Mouse (Mus musculus) embryonic facial prominence, embryonic 12.5 days (tissue): ENCODE measurements around the gene Slc9a4. TPM values are rescaled to one million over a fixed set of nuclear protein-coding genes. Genes with fewer than 3 reads are reported as not detected.

ENCODE experiments used
- ATAC-seq: fragments of 200-750 bp; cut with Nextera tagmentation; 2 replicates; pipeline ENCODE4 v1.8.0; 2017; ENCODE audit not compliant: insufficient number of reproducible peaks, insufficient read depth, low FRiP score, low TSS enrichment
- H3K27ac ChIP-seq: fragments of 300-500 bp; sonication (generic); 2 replicates; pipeline ENCODE4 v1.5.1; 2016; ENCODE audit warnings: mild to moderate bottlenecking
- H3K27me3 ChIP-seq: fragments of 300-500 bp; sonication (generic); 2 replicates; pipeline ENCODE4 v1.6.1; 2016; ENCODE audit warnings: mild to moderate bottlenecking, moderate library complexity
- H3K36me3 ChIP-seq: fragments of 300-500 bp; sonication (generic); 2 replicates; pipeline ENCODE4 v1.6.1; 2016; ENCODE audit warnings: mild to moderate bottlenecking
- H3K4me1 ChIP-seq: fragments of 300-500 bp; sonication (generic); 2 replicates; pipeline ENCODE4 v1.6.1; 2016
- H3K4me2 ChIP-seq: fragments of 300-500 bp; sonication (generic); replicated peaks from 2 replicates; pipeline ENCODE4 v1.6.1; 2016; ENCODE audit warnings: mild to moderate bottlenecking, moderate library complexity
- H3K4me3 ChIP-seq: fragments of 300-500 bp; sonication (generic); 2 replicates; pipeline ENCODE4 v1.5.1; 2016; ENCODE audit warnings: mild to moderate bottlenecking
- H3K9ac ChIP-seq: fragments of 300-500 bp; sonication (generic); 2 replicates; pipeline ENCODE4 v1.6.1; 2016; ENCODE audit warnings: mild to moderate bottlenecking, moderate library complexity
- H3K9me3 ChIP-seq: fragments of 300-500 bp; sonication (generic); 2 replicates; pipeline ENCODE4 v1.6.1; 2016; ENCODE audit warnings: mild to moderate bottlenecking, moderate library complexity
- WGBS: fragments of 180-500 bp; shearing (Covaris S2); methylation state at CpG from one replicate; pipeline ENCODE4 v1.1.7; 2016; 5-methylcytosine and 5-hydroxymethylcytosine counted together
- polyA plus RNA-seq: library from polyadenylated mRNA; unstranded; fragments of >200 nt; fragmentation: Nextera tagmentation; extraction: Ambion mirVana; gene quantifications from 2 replicates; pipeline ENCODE4 v1.2.1, GENCODE M21; 2016

Slc9a4 gene
- polyA plus RNA-seq, 1 experiment from 2014 or later = not detected

- WGBS = 70% methylated on average over 25 of the region's 25 CpGs
- H3K9me3 ChIP-seq = no peaks in the 10 kb centered on the region
- no peaks in the 10 kb centered on the region for H3K27me3 ChIP-seq
- ATAC-seq = 0 out of 2 replicates have a peak, but pooled peaks have one; percentile 47
- H3K9ac ChIP-seq = no peak overlapping the region
- no peak overlapping the region for H3K4me2 ChIP-seq
- no peaks in the 10 kb centered on the region for H3K36me3 ChIP-seq
- H3K27ac ChIP-seq = no peak overlapping the region
- H3K4me3 ChIP-seq = no peak overlapping the region
- no peaks in the 10 kb centered on the region for H3K4me1 ChIP-seq
Measured at GRCm38 (mm10) chr1:40600394-40601327, 20.8 kb downstream of the Slc9a4 start.

- Histone ChIP-seq H3K4me3 (no peak overlapping the region), H3K27ac (no peak overlapping the region), H3K9me3 (no peaks in the 10 kb centered on the region), H3K36me3 (no peaks in the 10 kb centered on the region), H3K27me3 (no peaks in the 10 kb centered on the region), H3K9ac (no peak overlapping the region), H3K4me2 (no peak overlapping the region), H3K4me1 (no peaks in the 10 kb centered on the region)
- 81% methylated on average over 3 of the region's 3 CpGs for WGBS
- no peak for ATAC-seq
Measured at GRCm38 (mm10) chr1:40601461-40601860, 21.6 kb downstream of the Slc9a4 start.

- Histone ChIP-seq H3K4me1 (no peaks in the 10 kb centered on the region), H3K4me2 (no peak overlapping the region), H3K27me3 (no peaks in the 10 kb centered on the region), H3K9me3 (no peaks in the 10 kb centered on the region), H3K4me3 (no peak overlapping the region), H3K36me3 (no peaks in the 10 kb centered on the region), H3K27ac (no peak overlapping the region), H3K9ac (no peak overlapping the region)
- WGBS = 77% methylated on average over 2 of the region's 2 CpGs
- ATAC-seq = no peak
Measured at GRCm38 (mm10) chr1:40613219-40613618, 33.3 kb downstream of the Slc9a4 start.

DNA sequence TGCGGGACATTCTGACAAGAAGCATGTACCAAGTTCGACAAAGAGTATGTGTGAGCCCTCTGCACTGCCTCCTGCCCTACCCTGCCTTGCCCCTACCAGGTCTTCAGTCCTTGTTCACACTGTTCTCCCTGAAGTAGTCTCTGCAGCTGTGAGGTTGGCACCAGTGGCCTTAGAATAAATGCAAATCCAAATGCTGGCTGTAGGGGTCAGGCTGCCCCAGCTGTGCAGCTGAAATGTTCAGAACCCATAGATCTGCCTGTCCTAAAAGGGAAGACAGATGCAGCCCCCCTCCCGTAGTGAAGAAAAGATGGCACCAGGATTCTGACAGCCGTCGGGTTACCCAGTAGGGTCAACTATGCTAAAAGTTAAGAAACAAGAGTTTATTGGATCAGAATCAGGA is 39.2 kb downstream of the Slc9a4 start:
- ATAC-seq = no peak
- Histone ChIP-seq H3K4me2 (no peak overlapping the region), H3K9me3 (no peaks in the 10 kb centered on the region), H3K4me1 (no peaks in the 10 kb centered on the region), H3K4me3 (no peak overlapping the region), H3K27me3 (no peaks in the 10 kb centered on the region), H3K27ac (no peak overlapping the region), H3K36me3 (no peaks in the 10 kb centered on the region), H3K9ac (no peak overlapping the region)
- WGBS = 76% methylated on average over 5 of the region's 5 CpGs

DNA sequence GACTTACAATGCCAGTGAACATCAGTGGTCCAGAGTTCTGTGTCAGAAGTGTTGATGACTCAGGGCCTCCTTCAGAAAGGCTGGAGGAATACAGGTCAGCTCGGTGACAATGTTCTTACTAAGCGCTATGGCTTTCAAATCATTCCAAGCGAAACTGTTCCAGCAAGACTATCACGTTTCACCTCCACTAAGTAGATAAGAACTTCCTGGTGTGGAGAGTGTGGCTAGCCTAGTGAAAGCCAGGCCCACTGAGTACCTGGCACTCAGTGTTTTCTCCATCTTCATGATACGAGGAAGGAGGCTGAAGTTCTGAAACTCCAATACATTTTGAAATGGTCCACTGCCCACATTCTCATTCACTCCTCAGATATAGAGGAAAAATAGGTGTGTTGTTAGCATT is 40.0 kb downstream of the Slc9a4 start:
- Histone ChIP-seq H3K9me3 (no peaks in the 10 kb centered on the region), H3K9ac (no peak overlapping the region), H3K27ac (no peak overlapping the region), H3K4me2 (no peak overlapping the region), H3K36me3 (no peaks in the 10 kb centered on the region), H3K4me1 (no peaks in the 10 kb centered on the region), H3K27me3 (no peaks in the 10 kb centered on the region), H3K4me3 (no peak overlapping the region)
- ATAC-seq = no peak
- 74% methylated on average over 5 of the region's 5 CpGs for WGBS

DNA sequence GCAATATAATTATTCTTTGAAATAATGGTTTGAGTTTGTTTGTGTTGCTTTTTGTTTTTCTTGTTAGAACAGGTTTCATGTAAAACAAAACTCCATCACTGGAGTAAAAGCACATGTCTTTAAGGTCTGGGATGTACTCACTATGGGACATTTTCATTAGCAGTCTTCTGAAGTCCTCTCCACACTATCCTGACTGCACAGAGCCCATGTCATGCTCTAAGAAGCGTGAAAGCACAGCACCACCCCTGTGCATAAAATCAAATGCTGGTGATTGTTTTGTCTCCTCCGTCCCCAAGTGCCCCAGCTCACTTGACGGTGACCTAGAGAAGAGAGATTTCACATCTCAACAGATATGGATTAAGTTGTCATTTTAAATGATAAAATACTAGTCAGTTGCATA is 45.1 kb downstream of the Slc9a4 start:
- H3K36me3 ChIP-seq = no peaks in the 10 kb centered on the region
- 50% methylated on average over 3 of the region's 3 CpGs for WGBS
- ATAC-seq = no peak
- H3K9ac ChIP-seq = no peak overlapping the region
- H3K4me1 ChIP-seq = no peaks in the 10 kb centered on the region
- H3K27me3 ChIP-seq = no peaks in the 10 kb centered on the region
- H3K4me2 ChIP-seq = no peak overlapping the region
- H3K27ac ChIP-seq = no peak overlapping the region
- H3K9me3 ChIP-seq = no peaks in the 10 kb centered on the region
- H3K4me3 ChIP-seq = no peak overlapping the region

DNA sequence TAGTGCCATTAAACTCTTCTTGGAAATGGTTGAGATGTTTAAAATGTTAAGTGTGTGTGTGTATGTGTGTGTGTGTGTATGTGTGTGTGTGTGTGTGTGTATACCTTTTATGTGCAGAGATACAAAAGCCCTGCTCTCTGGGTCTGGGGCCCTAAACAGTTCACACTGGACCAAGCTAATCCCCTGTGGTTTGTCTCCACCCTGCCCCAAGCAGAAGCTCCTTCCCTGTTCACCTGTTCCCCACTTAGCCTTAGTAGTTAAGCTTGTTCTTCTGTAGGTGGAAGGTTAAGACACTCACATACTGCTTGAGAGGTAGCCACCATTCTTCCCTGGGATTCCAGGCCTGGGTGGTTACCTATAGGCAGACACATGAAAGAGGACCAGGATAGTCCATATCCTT is 47.1 kb downstream of the Slc9a4 start:
- ATAC-seq = no peak
- H3K4me1 ChIP-seq = no peaks in the 10 kb centered on the region
- no peak overlapping the region for H3K4me2 ChIP-seq
- no peaks in the 10 kb centered on the region for H3K36me3 ChIP-seq
- no peak overlapping the region for H3K9ac ChIP-seq
- H3K4me3 ChIP-seq = no peak overlapping the region
- no peaks in the 10 kb centered on the region for H3K27me3 ChIP-seq
- no peak overlapping the region for H3K27ac ChIP-seq
- no peaks in the 10 kb centered on the region for H3K9me3 ChIP-seq

DNA sequence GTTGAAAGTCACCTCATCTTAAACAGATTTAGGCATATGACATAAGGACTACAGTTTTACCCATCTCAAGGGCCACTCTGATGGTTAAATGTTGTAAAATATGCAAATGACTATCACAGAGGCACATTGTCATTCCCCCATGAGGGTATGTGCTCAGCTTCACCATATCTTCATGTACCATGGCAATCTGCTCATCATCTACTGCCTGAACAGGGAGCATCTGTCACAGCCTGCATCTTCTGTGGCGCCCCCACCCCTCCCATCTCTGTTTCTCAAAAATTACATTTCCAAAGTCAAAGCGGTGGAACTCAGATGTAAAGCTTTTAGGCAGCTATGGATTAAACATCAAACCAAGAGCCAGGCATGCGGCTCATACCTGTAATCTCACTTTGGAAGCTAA is 48.6 kb downstream of the Slc9a4 start:
- H3K4me1 ChIP-seq = no peaks in the 10 kb centered on the region
- H3K36me3 ChIP-seq = no peaks in the 10 kb centered on the region
- H3K4me3 ChIP-seq = no peak overlapping the region
- no peak overlapping the region for H3K9ac ChIP-seq
- WGBS = 90% methylated on average over 3 of the region's 3 CpGs
- no peak overlapping the region for H3K4me2 ChIP-seq
- no peaks in the 10 kb centered on the region for H3K27me3 ChIP-seq
- ATAC-seq = no peak
- H3K9me3 ChIP-seq = no peaks in the 10 kb centered on the region
- no peak overlapping the region for H3K27ac ChIP-seq

- Histone ChIP-seq H3K27ac (no peak overlapping the region), H3K27me3 (no peaks in the 10 kb centered on the region), H3K36me3 (no peaks in the 10 kb centered on the region), H3K4me1 (no peaks in the 10 kb centered on the region), H3K9ac (no peak overlapping the region), H3K4me3 (no peak overlapping the region), H3K9me3 (no peaks in the 10 kb centered on the region), H3K4me2 (no peak overlapping the region)
- 63% methylated on average over 2 of the region's 2 CpGs for WGBS
- ATAC-seq = no peak
Measured at GRCm38 (mm10) chr1:40632407-40633062, 52.7 kb downstream of the Slc9a4 start.

- Histone ChIP-seq H3K36me3 (no peaks in the 10 kb centered on the region), H3K27me3 (no peaks in the 10 kb centered on the region), H3K4me2 (no peak overlapping the region), H3K9me3 (no peaks in the 10 kb centered on the region), H3K9ac (no peak overlapping the region), H3K4me1 (no peaks in the 10 kb centered on the region), H3K4me3 (no peak overlapping the region), H3K27ac (no peak overlapping the region)
- WGBS = 69% methylated on average over 4 of the region's 4 CpGs
- no peak for ATAC-seq
Measured at GRCm38 (mm10) chr1:40634608-40635007, 54.7 kb downstream of the Slc9a4 start.

DNA sequence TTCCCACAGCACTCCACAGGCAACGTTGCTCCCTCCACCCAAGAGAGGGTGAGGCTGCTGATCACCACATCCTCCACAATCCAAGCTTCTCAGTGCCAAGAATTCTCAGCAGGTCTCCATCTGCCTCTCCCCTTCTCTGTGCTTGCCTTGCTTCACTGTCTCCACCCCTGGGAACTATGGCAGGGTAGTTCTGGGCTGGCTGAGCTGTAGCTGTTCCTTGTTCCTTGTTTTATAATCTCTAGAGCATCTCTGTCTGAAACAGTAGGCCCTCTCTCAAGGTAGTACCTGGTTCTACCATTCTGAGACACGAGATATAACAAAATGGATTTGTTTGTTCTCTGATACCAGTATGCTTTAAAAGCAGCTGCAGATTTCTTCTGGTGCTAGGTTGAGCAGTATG is 68.4 kb downstream of the Slc9a4 start:
- H3K9me3 ChIP-seq = no peaks in the 10 kb centered on the region
- no peak overlapping the region for H3K27ac ChIP-seq
- ATAC-seq = no peak
- H3K4me3 ChIP-seq = no peak overlapping the region
- no peak overlapping the region for H3K4me2 ChIP-seq
- 71% methylated on average over 2 of the region's 2 CpGs for WGBS
- H3K36me3 ChIP-seq = no peaks in the 10 kb centered on the region
- no peaks in the 10 kb centered on the region for H3K4me1 ChIP-seq
- no peaks in the 10 kb centered on the region for H3K27me3 ChIP-seq
- no peak overlapping the region for H3K9ac ChIP-seq

GRCm38 (mm10) chr1:40650803-40651497 is 71.1 kb downstream of the Slc9a4 start:
- Histone ChIP-seq H3K4me2 (no peak overlapping the region), H3K4me3 (no peak overlapping the region), H3K36me3 (no peaks in the 10 kb centered on the region), H3K27me3 (no peaks in the 10 kb centered on the region), H3K9ac (no peak overlapping the region), H3K27ac (no peak overlapping the region), H3K4me1 (no peaks in the 10 kb centered on the region), H3K9me3 (no peaks in the 10 kb centered on the region)
- no peak for ATAC-seq
- 52% methylated on average over 6 of the region's 6 CpGs for WGBS
